Comparison of ENCODE assay signal across 14 mouse cellular contexts in genomic region chr10:79764234-79764633, GRCm38 (mm10). TPM values are rescaled to one million over a fixed set of nuclear protein-coding genes. Genes with fewer than 3 reads are reported as not detected.
DNase-seq lines count a peak whose midpoint lies in the region; ATAC-seq and TF ChIP-seq lines count a peak whose summit lies in the region.
"Had no signal": no experiment of that assay in that cellular context is flagged by ENCODE, and none has a peak within 500 bp of the region (broad histone marks: within the 10 kb centered on the region; RNA-seq: fewer than 3 reads in every experiment).

No protein-coding gene starts in this region.

- no peak for TF ChIP-seq CTCF in E14TG2a.4 (conservative IDR thresholded peaks at IDR 0.05; ENCODE audit: low read length)

- H3K27me3 ChIP-seq in heart, embryonic 11.5 days (ENCODE audit: control insufficient read depth, insufficient read depth, low read length): no peaks in the 10 kb centered on the region
- no peaks in the 10 kb centered on the region for H3K27me3 ChIP-seq in limb, embryonic 12.5 days
- H3K27me3 ChIP-seq in limb, embryonic 10.5 days (ENCODE audit: low read depth, poor library complexity, severe bottlenecking): no peaks in the 10 kb centered on the region
- H3K27me3 ChIP-seq in E14TG2a.4 (ENCODE audit: insufficient read depth, low read length): no peaks in the 10 kb centered on the region
- no peaks in the 10 kb centered on the region for H3K27me3 ChIP-seq in embryonic facial prominence, embryonic 15.5 days
- H3K27me3 ChIP-seq: embryonic facial prominence, embryonic 12.5 days had no signal

- peak overlapping the region; percentile 30; the same call in 1 of the 2 replicates for H3K9ac ChIP-seq in heart, embryonic 11.5 days (ENCODE audit: low read depth, low read length)
- peak overlapping the region; percentile 13; the same call in 1 of the 2 replicates for H3K9ac ChIP-seq in limb, embryonic 12.5 days (replicated peaks)
- H3K9ac ChIP-seq in embryonic facial prominence, embryonic 15.5 days: peak overlapping the region; percentile 15; the same call in 1 of the 2 replicates
- H3K9ac ChIP-seq: lung, embryonic 14.5 days had no signal

- WGBS in heart, embryonic 11.5 days (ENCODE audit: insufficient replicate concordance): 77% methylated on average over 7 of the region's 7 CpGs
- WGBS in limb, embryonic 12.5 days: 78% methylated on average over 7 of the region's 7 CpGs
- WGBS in limb, embryonic 10.5 days: 86% methylated on average over 7 of the region's 7 CpGs
- 66% methylated on average over 7 of the region's 7 CpGs for WGBS in embryonic facial prominence, embryonic 15.5 days

- H3K9me3 ChIP-seq in heart, embryonic 11.5 days (replicated peaks; ENCODE audit: control insufficient read depth, low read length): no peaks in the 10 kb centered on the region
- H3K9me3 ChIP-seq in limb, embryonic 12.5 days: no peaks in the 10 kb centered on the region
- H3K9me3 ChIP-seq in limb, embryonic 10.5 days (replicated peaks): no peaks in the 10 kb centered on the region
- H3K9me3 ChIP-seq in E14TG2a.4 (ENCODE audit: low read length): no peaks in the 10 kb centered on the region
- H3K9me3 ChIP-seq in embryonic facial prominence, embryonic 15.5 days (replicated peaks): no peaks in the 10 kb centered on the region
- H3K9me3 ChIP-seq: embryonic facial prominence, embryonic 12.5 days had no signal

- DNase-seq in heart, postnatal 25 days (ENCODE audit: low spot score): no peak
- DNase-seq in limb, embryonic 10.5 days (ENCODE audit: low spot score): no peak
- no peak for DNase-seq in T-cell, adult 2 months (ENCODE audit: low spot score)
- no peak for DNase-seq in lung, postnatal 25 days (ENCODE audit: low spot score)
- DNase-seq: cerebellum, adult 2 months; kidney, postnatal 4 days; lung, embryonic 14.5 days; thymus, postnatal 14 days had no signal

- H3K36me3 ChIP-seq in heart, embryonic 11.5 days (ENCODE audit: control insufficient read depth, insufficient read depth, low read length): peaks cover 21% of the 10 kb centered on the region
- peaks cover 40% of the 10 kb centered on the region for H3K36me3 ChIP-seq in limb, embryonic 12.5 days
- peaks cover 58% of the 10 kb centered on the region for H3K36me3 ChIP-seq in limb, embryonic 10.5 days
- H3K36me3 ChIP-seq in E14TG2a.4 (ENCODE audit: insufficient read depth, low read length): peaks cover 65% of the 10 kb centered on the region
- peaks cover 35% of the 10 kb centered on the region for H3K36me3 ChIP-seq in embryonic facial prominence, embryonic 15.5 days

- peaks cover 35% of the 10 kb centered on the region for H3K4me1 ChIP-seq in heart, embryonic 11.5 days (ENCODE audit: control insufficient read depth, insufficient read depth, low read length)
- H3K4me1 ChIP-seq in limb, embryonic 12.5 days (replicated peaks): peaks cover 27% of the 10 kb centered on the region
- peaks cover 46% of the 10 kb centered on the region for H3K4me1 ChIP-seq in limb, embryonic 10.5 days
- peaks cover 71% of the 10 kb centered on the region for H3K4me1 ChIP-seq in E14TG2a.4 (replicated peaks; ENCODE audit: low read depth, low read length)
- H3K4me1 ChIP-seq in embryonic facial prominence, embryonic 15.5 days: peaks cover 40% of the 10 kb centered on the region

- H3K4me3 ChIP-seq in heart, embryonic 11.5 days (ENCODE audit: low read depth, low read length): no peak overlapping the region
- no peak overlapping the region for H3K4me3 ChIP-seq in limb, embryonic 12.5 days (replicated peaks)
- H3K4me3 ChIP-seq in limb, embryonic 10.5 days: no peak overlapping the region
- H3K4me3 ChIP-seq in E14TG2a.4 (replicated peaks; ENCODE audit: low read length): peak overlapping the region; percentile 39
- 0 out of 2 replicates have a peak overlapping the region, but pooled peaks have one; percentile 8 for H3K4me3 ChIP-seq in embryonic facial prominence, embryonic 15.5 days (replicated peaks)
- H3K4me3 ChIP-seq: embryonic facial prominence, embryonic 12.5 days had no signal

- H3K4me2 ChIP-seq in heart, embryonic 11.5 days: no peak overlapping the region
- H3K4me2 ChIP-seq in limb, embryonic 12.5 days: no peak overlapping the region
- H3K4me2 ChIP-seq in embryonic facial prominence, embryonic 15.5 days (replicated peaks): 0 out of 2 replicates have a peak overlapping the region, but pooled peaks have one; percentile 10

- intact Hi-C loops in heart, postnatal 25 days (cut with DNase I): loop anchor here (1.0 to 2.0 kb wide), 2 partner anchors 16 to 57 kb away; no protein-coding TSS in a partner anchor

- H3K27ac ChIP-seq in heart, embryonic 11.5 days (ENCODE audit: low read depth, low read length): no peak overlapping the region
- H3K27ac ChIP-seq in limb, embryonic 12.5 days: no peak overlapping the region
- H3K27ac ChIP-seq in limb, embryonic 10.5 days: no peak overlapping the region
- 0 out of 2 replicates have a peak overlapping the region, but pooled peaks have one; percentile 39 for H3K27ac ChIP-seq in embryonic facial prominence, embryonic 15.5 days (replicated peaks)
- H3K27ac ChIP-seq: embryonic facial prominence, embryonic 12.5 days had no signal

- no peak for ATAC-seq in heart, embryonic 11.5 days (replicated peaks; ENCODE audit: insufficient number of reproducible peaks, low FRiP score, low TSS enrichment)
- no peak for ATAC-seq in limb, embryonic 12.5 days (ENCODE audit: insufficient number of reproducible peaks, insufficient read depth, low FRiP score, low TSS enrichment, low read depth)
- ATAC-seq in embryonic facial prominence, embryonic 15.5 days (ENCODE audit: insufficient number of reproducible peaks, low FRiP score, low TSS enrichment, low read depth): no peak

RNA-seq across cellular contexts. Expression of gene Rnf126, which starts 2.5 kb away (rescaled TPM):
- 63.1 and 69.0 TPM in 2 replicates for polyA plus RNA-seq in heart, embryonic 11.5 days (2014; fragmentation: Nextera tagmentation; extraction: Ambion mirVana)
- 10 to 100 TPM; 21.2 to 22.8 TPM for total RNA-seq in heart, postnatal 25 days (2021)
- polyA plus RNA-seq in limb, embryonic 12.5 days (2016; fragmentation: Nextera tagmentation; extraction: Ambion mirVana): 108 and 113 TPM in 2 replicates
- 141 and 151 TPM in 2 replicates for polyA plus RNA-seq in limb, embryonic 10.5 days (2016; fragmentation: Nextera tagmentation; extraction: Ambion mirVana)
- 110 and 127 TPM in 2 replicates for polyA plus RNA-seq in embryonic facial prominence, embryonic 15.5 days (2015; fragmentation: Nextera tagmentation; extraction: Ambion mirVana)

RNA-seq across cellular contexts. Expression of gene Fgf22, which starts 9.4 kb away (rescaled TPM):
- polyA plus RNA-seq in heart, embryonic 11.5 days (2014; fragmentation: Nextera tagmentation; extraction: Ambion mirVana): 0.26 TPM in 1 of 2 replicates, not detected in the other
- not detected for total RNA-seq in heart, postnatal 25 days (2021)
- polyA plus RNA-seq in limb, embryonic 12.5 days (2016; fragmentation: Nextera tagmentation; extraction: Ambion mirVana): 0.24 and 0.60 TPM in 2 replicates
- polyA plus RNA-seq in limb, embryonic 10.5 days (2016; fragmentation: Nextera tagmentation; extraction: Ambion mirVana): 0.28 and 0.65 TPM in 2 replicates
- 2.5 and 3.9 TPM in 2 replicates for polyA plus RNA-seq in embryonic facial prominence, embryonic 15.5 days (2015; fragmentation: Nextera tagmentation; extraction: Ambion mirVana)
- total RNA-seq: monocyte, adult 5-6 weeks had no signal

RNA-seq across cellular contexts. Expression of gene Fstl3, which starts 12.8 kb away (rescaled TPM):
- polyA plus RNA-seq in heart, embryonic 11.5 days (2014; fragmentation: Nextera tagmentation; extraction: Ambion mirVana): 11.4 TPM in 2 replicates
- 1 to 10 TPM; 2.9 to 4.2 TPM for total RNA-seq in heart, postnatal 25 days (2021)
- polyA plus RNA-seq in limb, embryonic 12.5 days (2016; fragmentation: Nextera tagmentation; extraction: Ambion mirVana): 3.0 and 4.0 TPM in 2 replicates
- 1.8 and 2.3 TPM in 2 replicates for polyA plus RNA-seq in limb, embryonic 10.5 days (2016; fragmentation: Nextera tagmentation; extraction: Ambion mirVana)
- 20.1 and 20.2 TPM in 2 replicates for polyA plus RNA-seq in embryonic facial prominence, embryonic 15.5 days (2015; fragmentation: Nextera tagmentation; extraction: Ambion mirVana)

RNA-seq across cellular contexts. Expression of gene Polrmt, which starts 17.9 kb away (rescaled TPM):
- 22.7 and 23.6 TPM in 2 replicates for polyA plus RNA-seq in heart, embryonic 11.5 days (2014; fragmentation: Nextera tagmentation; extraction: Ambion mirVana)
- 10 to 100 TPM; 37.0 to 38.6 TPM for total RNA-seq in heart, postnatal 25 days (2021)
- polyA plus RNA-seq in limb, embryonic 12.5 days (2016; fragmentation: Nextera tagmentation; extraction: Ambion mirVana): 54.0 and 54.1 TPM in 2 replicates
- polyA plus RNA-seq in limb, embryonic 10.5 days (2016; fragmentation: Nextera tagmentation; extraction: Ambion mirVana): 58.6 and 61.2 TPM in 2 replicates
- polyA plus RNA-seq in embryonic facial prominence, embryonic 15.5 days (2015; fragmentation: Nextera tagmentation; extraction: Ambion mirVana): 41.6 and 46.6 TPM in 2 replicates

RNA-seq across cellular contexts. Expression of gene Prss57, which starts 26.5 kb away (rescaled TPM):
- polyA plus RNA-seq in heart, embryonic 11.5 days (2014; fragmentation: Nextera tagmentation; extraction: Ambion mirVana): not detected in 2 replicates
- total RNA-seq in heart, postnatal 25 days (2021): not detected
- not detected in 2 replicates for polyA plus RNA-seq in limb, embryonic 12.5 days (2016; fragmentation: Nextera tagmentation; extraction: Ambion mirVana)
- 0.19 TPM in 1 of 2 replicates, not detected in the other for polyA plus RNA-seq in limb, embryonic 10.5 days (2016; fragmentation: Nextera tagmentation; extraction: Ambion mirVana)
- 0.07 TPM in 1 of 2 replicates, not detected in the other for polyA plus RNA-seq in embryonic facial prominence, embryonic 15.5 days (2015; fragmentation: Nextera tagmentation; extraction: Ambion mirVana)
- total RNA-seq: monocyte, adult 5-6 weeks had no signal
- polyA plus RNA-seq: lung, embryonic 14.5 days had no signal

Comparison
In these comparisons a context has a peak if more than half of its experiments do, and no peak if none do; other contexts are left out.
1. H3K4me3 ChIP-seq: peak in E14TG2a.4 (single experiment) and embryonic facial prominence, embryonic 15.5 days (single experiment); none in heart, embryonic 11.5 days (single experiment), limb, embryonic 12.5 days (single experiment) and limb, embryonic 10.5 days (single experiment).
2. Peak in every context shown above with its lines, with median percentiles within 50 percentile points of each other: H3K9ac ChIP-seq.